Mouse (Mus musculus) frontal cortex, postnatal 25 days (tissue): ENCODE results near the gene Gpr137c.

Source experiments
- DNase-seq, 2 experiments: peaks; one replicate each; pipeline ENCODE4 v3.0.0; 2022; ENCODE audit warnings: low spot score in 2 of 2

Gpr137c gene

DNA sequence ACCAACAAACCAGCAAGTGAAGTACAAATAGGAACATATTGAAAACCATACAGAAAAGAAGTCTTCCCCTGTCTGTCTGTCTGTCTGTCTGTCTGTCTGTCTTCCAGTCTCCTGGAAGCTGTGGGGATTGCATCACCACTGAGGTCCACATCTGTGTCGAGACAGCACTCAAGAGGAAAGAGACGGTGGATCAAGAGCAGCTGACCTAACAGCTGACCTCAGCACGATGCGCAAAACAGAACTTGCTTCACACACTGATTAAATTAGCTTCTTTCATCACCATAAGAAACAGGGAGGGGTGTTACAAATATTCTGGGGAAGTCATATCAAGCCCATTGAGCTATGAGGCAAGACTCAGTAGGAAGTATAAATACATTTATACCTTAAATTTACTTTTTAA is 72.1 kb downstream of the Gpr137c start:
- no peak for DNase-seq

GRCm38 (mm10) chr14:45303939-45304338 is 84.4 kb downstream of the Gpr137c start:
- no peak for DNase-seq

- no peak for DNase-seq
Observed at GRCm38 (mm10) chr14:45304389-45304788, 84.9 kb downstream of the Gpr137c start.

DNA sequence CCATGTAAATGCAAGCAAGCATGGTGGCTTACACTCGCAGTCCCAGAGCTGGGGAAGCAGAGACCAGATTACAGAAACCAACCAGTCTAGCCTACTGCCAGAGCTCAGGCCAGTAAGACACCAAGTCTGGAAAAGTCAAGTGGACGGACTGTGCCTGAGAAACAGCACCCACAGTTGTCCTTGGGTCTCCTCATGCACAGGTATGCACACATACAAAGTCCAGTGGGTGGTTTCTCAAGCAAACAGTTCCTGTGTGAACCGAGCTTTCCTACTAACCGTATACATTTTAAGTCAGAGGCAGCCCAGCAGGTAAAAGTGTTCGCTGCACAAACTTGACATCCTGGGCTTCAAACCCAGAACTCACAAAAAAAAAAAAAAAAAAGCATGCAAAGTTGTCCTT is 86.3 kb downstream of the Gpr137c start:
- no peak for DNase-seq

DNA sequence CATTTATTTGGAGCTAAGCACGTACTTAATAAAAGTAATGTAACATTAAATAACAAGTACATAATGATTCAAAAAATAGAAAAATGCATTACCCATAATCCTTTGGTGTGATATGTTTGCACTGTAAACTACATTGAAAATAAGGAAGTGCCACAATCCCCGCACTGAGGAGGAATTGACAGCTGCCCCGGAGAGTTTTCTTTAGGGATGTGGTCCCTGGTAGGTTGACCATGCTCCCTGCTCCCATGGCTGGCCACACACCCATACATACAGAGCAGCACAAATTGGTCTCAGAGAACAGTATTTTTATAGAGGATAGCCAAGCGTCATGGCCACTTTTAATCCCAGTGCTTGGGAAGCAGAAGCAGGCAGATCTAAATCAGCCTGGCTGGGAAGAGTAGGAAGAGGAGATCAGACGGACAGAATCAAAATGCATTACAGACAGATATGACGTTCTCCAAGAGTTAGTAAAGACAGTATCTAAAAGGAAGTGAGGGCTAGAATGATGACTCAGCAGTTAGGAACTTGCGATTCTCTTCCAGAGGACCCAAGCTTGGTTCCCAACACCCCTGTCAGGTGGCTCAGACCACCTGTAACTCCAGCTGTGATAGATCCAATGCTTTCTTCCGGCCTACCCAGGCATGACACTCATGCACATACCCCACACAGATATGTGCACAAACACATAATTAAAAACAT is 88.3 kb downstream of the Gpr137c start:
- no peak for DNase-seq

DNA sequence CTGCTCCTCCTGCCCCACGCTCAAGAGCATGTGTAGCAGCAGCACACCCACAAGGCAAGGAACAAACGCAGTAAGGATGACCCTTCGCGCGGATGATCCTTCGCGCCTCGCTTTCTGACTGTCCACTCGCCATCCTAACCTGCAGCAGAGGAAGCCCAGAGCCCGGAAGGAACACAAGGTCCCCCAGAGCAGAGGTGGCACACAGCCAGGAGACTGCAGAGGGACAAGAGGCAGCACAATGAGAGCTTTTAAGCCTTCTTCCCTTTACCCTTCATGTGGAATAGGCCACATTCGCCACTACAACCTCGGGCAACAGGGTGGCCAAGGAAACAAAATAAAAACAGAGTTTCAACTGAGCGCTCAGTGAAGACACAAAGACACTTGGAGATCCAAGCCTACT is 90.1 kb downstream of the Gpr137c start:
- DNase-seq = no peak

GRCm38 (mm10) chr14:45310101-45310500 is 90.6 kb downstream of the Gpr137c start:
- no peak for DNase-seq

DNA sequence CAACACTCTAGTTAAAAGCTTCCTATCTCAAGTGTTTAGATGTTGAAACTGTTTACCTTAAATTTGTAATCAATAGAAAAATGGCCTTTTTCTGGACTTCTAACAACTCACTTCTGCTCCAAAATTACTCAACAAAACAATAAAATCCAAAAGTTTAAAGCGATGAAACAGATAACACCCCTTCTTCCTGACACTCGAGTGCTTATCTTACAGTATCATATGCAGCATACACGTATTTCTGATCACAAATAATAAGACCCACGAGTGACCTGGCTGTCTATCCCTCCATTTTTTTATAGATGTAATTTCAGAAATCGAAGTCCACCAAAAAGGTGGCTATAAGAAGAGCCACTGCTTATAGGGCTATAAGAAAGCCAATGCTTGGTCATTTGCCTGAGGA is 97.4 kb downstream of the Gpr137c start:
- no peak for DNase-seq

DNA sequence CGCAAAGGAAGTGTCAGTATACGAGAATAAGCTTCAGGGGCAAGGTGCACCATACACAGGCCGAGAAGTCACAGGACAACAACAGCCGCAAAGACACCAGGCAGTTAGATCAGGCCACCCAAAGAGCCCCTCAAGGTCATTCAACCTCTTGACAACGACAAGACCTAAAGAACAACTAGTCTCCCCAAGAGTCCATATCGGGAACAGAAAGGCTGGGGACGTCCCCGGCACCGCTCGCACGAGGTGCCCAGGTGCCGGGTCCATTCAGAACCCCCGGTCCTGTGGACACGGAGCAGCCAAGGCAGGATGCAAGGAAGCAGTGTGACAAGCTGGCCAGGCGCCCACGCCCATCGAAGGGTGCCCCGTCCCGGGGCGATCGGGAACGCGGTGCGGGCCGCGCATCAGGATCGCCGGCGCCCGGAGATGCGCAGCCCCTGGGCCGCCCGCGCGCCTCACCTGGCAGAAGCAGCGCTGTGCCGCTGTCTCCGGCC is 98.4 kb downstream of the Gpr137c start:
- no peak for DNase-seq

GRCm38 (mm10) chr14:45318426-45319236 is 99.1 kb downstream of the Gpr137c start, which contains the start of gene Ero1l:
Gene Ero1l (minus strand): TSS chr14:45318771.
- peak; percentile 69 to 74 for DNase-seq

DNA sequence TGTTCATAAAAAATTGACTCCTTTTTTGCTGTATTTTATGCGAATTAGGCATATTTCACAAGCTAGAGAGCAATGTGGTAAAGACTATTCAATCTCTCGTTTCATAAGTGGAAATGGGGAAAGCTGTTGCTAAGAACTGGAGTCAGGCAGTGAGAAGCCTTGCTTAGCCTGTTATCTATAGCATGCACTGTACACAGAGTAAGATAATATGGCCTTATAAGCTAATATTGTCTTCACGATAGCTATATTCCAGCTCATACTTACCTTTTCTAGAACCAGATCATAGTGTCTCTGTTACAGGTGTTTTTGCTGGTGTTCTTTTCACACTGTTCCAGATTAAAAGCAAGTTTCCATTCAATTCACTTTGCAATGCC is 99.7 kb downstream of the Gpr137c start:
- DNase-seq = no peak

GRCm38 (mm10) chr14:45320111-45320510 is 100.6 kb downstream of the Gpr137c start:
- no peak for DNase-seq

DNA sequence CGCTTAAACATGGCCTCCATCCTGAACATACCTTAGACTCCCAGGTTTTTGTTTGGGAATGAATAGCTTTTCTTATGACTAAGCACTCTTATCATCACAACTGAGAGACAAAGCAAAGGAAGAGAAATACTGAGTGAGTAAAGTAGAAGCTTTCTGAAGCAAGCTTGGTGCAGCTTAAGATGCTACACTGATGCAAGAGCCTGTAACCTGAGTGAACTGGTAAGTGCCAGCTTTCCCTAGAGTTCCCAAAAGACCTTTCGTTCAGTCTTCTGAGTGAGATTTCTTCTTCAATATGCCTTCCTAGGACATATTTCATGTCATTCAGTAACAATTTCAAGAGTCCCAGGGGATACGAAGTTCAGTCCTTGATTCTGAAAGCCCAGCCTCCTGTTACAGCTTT is 101.5 kb downstream of the Gpr137c start:
- no peak for DNase-seq

DNA sequence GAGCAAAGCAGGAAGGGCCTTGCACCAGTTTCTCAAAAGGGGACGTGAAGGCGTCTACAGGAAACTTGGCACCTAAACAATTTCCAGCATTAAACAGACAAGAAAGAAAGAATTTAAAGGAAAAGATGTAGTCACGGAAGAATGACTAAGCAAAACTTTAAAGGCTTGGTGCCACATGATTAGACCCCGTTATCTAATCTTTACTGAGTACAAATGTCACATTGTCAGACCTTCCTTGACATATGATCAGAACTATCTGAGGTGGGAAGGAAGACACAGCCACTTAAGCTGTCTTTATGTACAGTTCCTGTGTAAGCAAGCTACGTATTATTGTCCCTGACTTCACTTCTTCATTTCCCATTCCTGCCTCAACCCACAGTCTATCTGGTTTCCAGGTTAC is 102.1 kb downstream of the Gpr137c start:
- no peak for DNase-seq

- no peak for DNase-seq
Observed at GRCm38 (mm10) chr14:45322450-45322849, 102.9 kb downstream of the Gpr137c start.

GRCm38 (mm10) chr14:45323320-45323719 is 103.8 kb downstream of the Gpr137c start:
- no peak for DNase-seq

GRCm38 (mm10) chr14:45325471-45325870 is 106.0 kb downstream of the Gpr137c start:
- no peak for DNase-seq

DNA sequence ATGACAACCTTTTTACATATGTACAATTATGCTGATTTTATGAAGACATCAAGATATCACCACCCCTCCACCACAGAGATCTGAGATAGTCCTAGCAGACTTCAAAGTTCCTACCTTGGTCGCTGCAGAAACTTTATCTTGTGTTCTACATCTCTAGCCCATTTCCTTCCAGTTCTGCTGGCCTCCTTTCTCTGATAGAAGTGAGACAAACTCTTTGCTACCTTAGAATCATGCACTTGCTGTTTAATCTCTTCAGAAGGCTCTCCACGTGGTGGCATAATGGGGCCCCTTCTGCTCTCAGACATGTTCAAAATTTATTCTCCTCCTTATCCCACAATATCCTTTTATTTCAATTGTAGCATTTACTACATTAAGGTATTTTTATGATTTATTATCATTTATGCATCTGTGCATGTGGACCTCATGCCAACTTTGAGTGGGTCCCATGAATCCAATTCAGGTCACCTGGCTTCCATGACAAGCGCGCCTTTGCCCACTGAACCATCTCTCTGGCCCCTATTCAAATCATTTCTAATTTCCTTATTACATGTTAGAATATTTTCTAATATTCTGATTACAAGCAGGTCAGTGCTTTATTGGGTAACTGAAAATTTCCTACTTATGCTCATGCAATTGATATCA is 108.7 kb downstream of the Gpr137c start:
- no peak for DNase-seq

GRCm38 (mm10) chr14:45329018-45329588 is 109.6 kb downstream of the Gpr137c start:
- DNase-seq = no peak

DNA sequence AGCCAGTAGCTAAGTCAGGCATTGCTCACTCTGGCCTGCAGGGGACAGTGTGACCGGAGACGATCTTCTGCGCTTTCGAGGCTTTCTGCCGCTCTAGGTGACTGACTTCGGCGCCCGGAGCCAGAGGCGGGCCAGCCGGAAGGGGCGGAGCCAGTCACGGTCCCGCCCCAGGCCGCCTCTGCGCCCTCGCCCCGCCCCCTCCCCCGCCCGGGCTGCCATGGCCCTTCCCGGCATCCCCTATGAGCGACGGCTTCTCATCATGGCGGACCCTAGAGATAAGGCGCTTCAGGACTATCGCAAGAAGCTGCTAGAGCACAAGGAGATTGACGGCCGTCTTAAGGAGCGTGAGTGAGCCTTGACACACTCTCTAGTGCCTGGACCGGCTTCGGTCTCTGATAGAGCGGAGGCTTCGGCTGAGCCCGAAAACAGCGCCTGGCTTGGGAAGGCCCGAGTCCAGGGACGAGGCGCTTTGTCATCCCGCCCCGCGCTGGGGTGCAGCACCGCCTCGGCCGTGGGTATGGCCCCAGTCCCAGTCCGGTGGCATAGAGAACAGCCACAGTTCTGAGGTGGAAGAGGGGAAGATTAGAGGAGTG is 110.2 kb downstream of the Gpr137c start, which contains the start of gene Psmc6:
Gene Psmc6 (plus strand): TSS at position 200 of the 593 bp plus-strand sequence.
- peak; percentile 74 to 82 for DNase-seq
